Mouse (Mus musculus): ENCODE data around the gene Arhgef2. TPM values are rescaled to one million over a fixed set of nuclear protein-coding genes. Genes with fewer than 3 reads are reported as not detected.

Gene Arhgef2
- polyA plus RNA-seq, 1 experiment, result 164 TPM

- WGBS, result 70% methylated on average over 4 of the region's 4 CpGs
- H3K36me3 ChIP-seq (ENCODE audit: control insufficient read depth, insufficient read depth, low read length), result peaks cover 27% of the 10 kb centered on the region
- no peak overlapping the region for H3K27ac ChIP-seq (ENCODE audit: control insufficient read depth, insufficient read depth, low read length)
- H3K4me3 ChIP-seq (ENCODE audit: control insufficient read depth, insufficient read depth, low read length), result no peak overlapping the region
- no peaks in the 10 kb centered on the region for H3K27me3 ChIP-seq (ENCODE audit: control insufficient read depth, insufficient read depth, low read length)
- no peak for DNase-seq
- TF ChIP-seq POLR2A (IDR thresholded peaks at IDR 0.05; ENCODE audit: control insufficient read depth, extremely low read depth, insufficient read depth, low read length, poor library complexity) (no peak), CTCF (IDR thresholded peaks at IDR 0.05; ENCODE audit: borderline replicate concordance, control insufficient read depth, extremely low read depth, insufficient read depth, low read length, poor library complexity) (no peak)
- H3K4me1 ChIP-seq (replicated peaks; ENCODE audit: control insufficient read depth, insufficient read depth, low read length), result peaks cover 53% of the 10 kb centered on the region
These were observed 21.3 kb downstream of the Arhgef2 start for GRCm38 (mm10) chr3:88627114-88627513.

GRCm38 (mm10) chr3:88627535-88627934 lies 21.8 kb downstream of the Arhgef2 start:
- H3K36me3 ChIP-seq (ENCODE audit: control insufficient read depth, insufficient read depth, low read length), result peaks cover 32% of the 10 kb centered on the region
- TF ChIP-seq CTCF (IDR thresholded peaks at IDR 0.05; ENCODE audit: borderline replicate concordance, control insufficient read depth, extremely low read depth, insufficient read depth, low read length, poor library complexity) (no peak), POLR2A (IDR thresholded peaks at IDR 0.05; ENCODE audit: control insufficient read depth, extremely low read depth, insufficient read depth, low read length, poor library complexity) (no peak)
- no peak overlapping the region for H3K27ac ChIP-seq (ENCODE audit: control insufficient read depth, insufficient read depth, low read length)
- H3K27me3 ChIP-seq (ENCODE audit: control insufficient read depth, insufficient read depth, low read length), result no peaks in the 10 kb centered on the region
- 98% methylated on average over 2 of the region's 2 CpGs for WGBS
- H3K4me3 ChIP-seq (ENCODE audit: control insufficient read depth, insufficient read depth, low read length), result no peak overlapping the region
- peaks cover 53% of the 10 kb centered on the region for H3K4me1 ChIP-seq (replicated peaks; ENCODE audit: control insufficient read depth, insufficient read depth, low read length)
- DNase-seq, result no peak

- Histone ChIP-seq H3K27ac (ENCODE audit: control insufficient read depth, insufficient read depth, low read length) (no peak overlapping the region), H3K36me3 (ENCODE audit: control insufficient read depth, insufficient read depth, low read length) (peaks cover 44% of the 10 kb centered on the region), H3K4me3 (ENCODE audit: control insufficient read depth, insufficient read depth, low read length) (no peak overlapping the region), H3K27me3 (ENCODE audit: control insufficient read depth, insufficient read depth, low read length) (no peaks in the 10 kb centered on the region), H3K4me1 (replicated peaks; ENCODE audit: control insufficient read depth, insufficient read depth, low read length) (peaks cover 46% of the 10 kb centered on the region)
- 76% methylated on average over 4 of the region's 4 CpGs for WGBS
- TF ChIP-seq CTCF (IDR thresholded peaks at IDR 0.05; ENCODE audit: borderline replicate concordance, control insufficient read depth, extremely low read depth, insufficient read depth, low read length, poor library complexity) (no peak), POLR2A (IDR thresholded peaks at IDR 0.05; ENCODE audit: control insufficient read depth, extremely low read depth, insufficient read depth, low read length, poor library complexity) (no peak)
- no peak for DNase-seq
These were observed 23.0 kb downstream of the Arhgef2 start for GRCm38 (mm10) chr3:88628766-88629165.

GRCm38 (mm10) chr3:88629244-88629643 lies 23.5 kb downstream of the Arhgef2 start:
- Histone ChIP-seq H3K27ac (ENCODE audit: control insufficient read depth, insufficient read depth, low read length) (no peak overlapping the region), H3K36me3 (ENCODE audit: control insufficient read depth, insufficient read depth, low read length) (peaks cover 49% of the 10 kb centered on the region), H3K27me3 (ENCODE audit: control insufficient read depth, insufficient read depth, low read length) (no peaks in the 10 kb centered on the region), H3K4me3 (ENCODE audit: control insufficient read depth, insufficient read depth, low read length) (no peak overlapping the region), H3K4me1 (replicated peaks; ENCODE audit: control insufficient read depth, insufficient read depth, low read length) (peaks cover 43% of the 10 kb centered on the region)
- no peak for DNase-seq
- TF ChIP-seq CTCF (IDR thresholded peaks at IDR 0.05; ENCODE audit: borderline replicate concordance, control insufficient read depth, extremely low read depth, insufficient read depth, low read length, poor library complexity) (no peak), POLR2A (IDR thresholded peaks at IDR 0.05; ENCODE audit: control insufficient read depth, extremely low read depth, insufficient read depth, low read length, poor library complexity) (no peak)
- 91% methylated on average over 13 of the region's 13 CpGs for WGBS

- peaks cover 35% of the 10 kb centered on the region for H3K4me1 ChIP-seq (replicated peaks; ENCODE audit: control insufficient read depth, insufficient read depth, low read length)
- H3K27ac ChIP-seq (ENCODE audit: control insufficient read depth, insufficient read depth, low read length), result no peak overlapping the region
- no peak overlapping the region for H3K4me3 ChIP-seq (ENCODE audit: control insufficient read depth, insufficient read depth, low read length)
- WGBS, result 93% methylated on average over 9 of the region's 9 CpGs
- peaks cover 56% of the 10 kb centered on the region for H3K36me3 ChIP-seq (ENCODE audit: control insufficient read depth, insufficient read depth, low read length)
- no peak for TF ChIP-seq CTCF (IDR thresholded peaks at IDR 0.05; ENCODE audit: borderline replicate concordance, control insufficient read depth, extremely low read depth, insufficient read depth, low read length, poor library complexity)
- TF ChIP-seq POLR2A (IDR thresholded peaks at IDR 0.05; ENCODE audit: control insufficient read depth, extremely low read depth, insufficient read depth, low read length, poor library complexity), result no peak
- no peaks in the 10 kb centered on the region for H3K27me3 ChIP-seq (ENCODE audit: control insufficient read depth, insufficient read depth, low read length)
- no peak for DNase-seq
These were observed 24.3 kb downstream of the Arhgef2 start for GRCm38 (mm10) chr3:88630018-88630417.

- H3K27ac ChIP-seq (ENCODE audit: control insufficient read depth, insufficient read depth, low read length), result peak overlapping the region; percentile 3; the same call in 1 of the 2 replicates
- peaks cover 65% of the 10 kb centered on the region for H3K36me3 ChIP-seq (ENCODE audit: control insufficient read depth, insufficient read depth, low read length)
- WGBS, result 19% methylated on average over 6 of the region's 6 CpGs
These were observed 25.1 kb downstream of the Arhgef2 start for GRCm38 (mm10) chr3:88630849-88631341.

More at GRCm38 (mm10) chr3:88630849-88631341, 25.1 kb downstream of the Arhgef2 start:
- no peak overlapping the region for H3K4me3 ChIP-seq (ENCODE audit: control insufficient read depth, insufficient read depth, low read length)
- DNase-seq, result no peak
- H3K27me3 ChIP-seq (ENCODE audit: control insufficient read depth, insufficient read depth, low read length), result no peaks in the 10 kb centered on the region
- TF ChIP-seq CTCF (IDR thresholded peaks at IDR 0.05; ENCODE audit: borderline replicate concordance, control insufficient read depth, extremely low read depth, insufficient read depth, low read length, poor library complexity) (no peak), POLR2A (IDR thresholded peaks at IDR 0.05; ENCODE audit: control insufficient read depth, extremely low read depth, insufficient read depth, low read length, poor library complexity) (no peak)
- peaks cover 29% of the 10 kb centered on the region for H3K4me1 ChIP-seq (replicated peaks; ENCODE audit: control insufficient read depth, insufficient read depth, low read length)
